Mouse (Mus musculus) spleen, adult 2 months (tissue): ENCODE results near the gene Btg4.

Source experiments
- CTCF ChIP-seq: fragments of 200-500 bp; IDR thresholded peaks from 2 replicates; pipeline ENCODE4 v1.5.1; 2011; ENCODE audit warnings: mild to moderate bottlenecking, inconsistent platforms; ENCODE audit not compliant: insufficient read depth, insufficient read length, insufficient replicate concordance; ENCODE audit errors: extremely low read depth
- POLR2A ChIP-seq: fragments of 200-500 bp; IDR thresholded peaks from 2 replicates; pipeline ENCODE4 v1.6.1; 2011; ENCODE audit warnings: low read depth, low read length, inconsistent platforms

- TF ChIP-seq CTCF (no peak), POLR2A (no peak)
Observed at GRCm38 (mm10) chr9:51019670-51020069, 41.0 kb upstream of the Btg4 start.
